Mouse (Mus musculus) right cerebral cortex, adult 18-20 months (tissue): Measurements from ENCODE around the gene Fam118b.
A peak's percentile ranks its signal among the peaks of the same experiment; 100 is the strongest.

Source experiments
- DNase-seq: peaks from one replicate; pipeline ENCODE4 v3.0.0; 2022; ENCODE audit warnings: mixed read lengths

Fam118b gene

DNA sequence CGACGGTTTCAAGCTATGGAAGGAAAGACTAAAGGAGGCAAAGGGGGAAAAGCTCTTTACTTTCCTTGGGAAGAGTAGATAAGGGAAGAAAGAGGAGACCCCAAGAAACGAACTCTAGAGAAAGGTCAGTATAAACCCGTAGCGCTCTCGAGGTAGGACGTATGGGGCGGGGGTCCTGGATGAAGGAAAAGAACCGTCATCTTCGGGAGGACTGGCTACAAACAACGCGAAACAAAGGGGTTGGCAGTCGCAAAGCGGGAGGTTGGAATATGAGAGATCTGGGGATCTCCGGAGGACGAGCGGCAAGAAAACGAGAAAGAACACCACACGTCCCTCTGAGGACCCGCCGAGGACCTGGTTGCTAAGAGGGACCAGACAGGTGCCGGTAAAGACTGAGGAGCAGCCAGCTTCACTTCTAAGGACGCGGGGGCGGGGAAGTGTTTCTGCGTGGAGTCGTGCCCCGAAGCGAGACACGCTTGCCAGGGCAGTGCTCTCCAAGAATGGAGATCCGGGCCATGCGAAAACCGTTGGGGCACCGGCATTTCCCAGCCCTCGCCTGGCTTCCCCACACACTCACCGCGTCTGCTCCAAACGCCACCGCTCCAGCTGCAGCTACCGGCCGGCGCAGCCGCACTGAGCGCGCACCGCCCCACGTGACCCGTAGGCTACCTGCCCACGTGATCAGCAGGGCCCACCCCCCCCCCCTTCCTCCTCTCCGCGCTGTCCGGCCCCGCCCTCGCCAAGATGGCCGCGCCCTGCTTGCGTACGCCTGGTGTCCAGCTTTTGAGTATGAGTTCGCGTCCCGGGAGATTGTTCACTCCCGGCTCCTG lies at the start of gene Fam118b, which contains the start of gene Rpusd4:
Gene Fam118b, minus strand, starts transcription at position 660 of the 830 bp plus-strand sequence.
Gene Rpusd4, plus strand, starts transcription at position 720 of the 830 bp plus-strand sequence.
- DNase-seq = peak; percentile 94

DNA sequence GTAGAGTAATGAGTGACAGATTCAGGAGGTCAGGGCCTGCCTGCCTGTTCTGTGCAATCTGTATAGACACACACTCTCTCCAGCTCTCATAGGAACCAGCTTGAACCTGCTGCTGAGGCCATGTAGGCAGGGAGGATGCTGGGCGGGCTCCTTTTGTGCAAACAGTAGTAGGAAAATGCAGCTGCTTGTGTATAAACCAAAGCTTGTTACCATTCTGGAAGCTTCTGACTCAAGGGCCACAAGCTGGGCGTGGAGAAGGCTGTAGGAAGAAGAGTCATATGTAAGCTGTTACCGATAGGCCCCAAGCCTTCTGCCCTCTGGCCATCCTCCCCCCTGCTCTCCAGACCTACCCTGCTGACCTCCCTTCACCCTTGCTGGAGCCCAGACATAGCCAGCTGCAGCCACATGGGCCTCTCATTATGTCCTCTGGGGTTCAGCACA lies 49.2 kb upstream of the Fam118b start:
- DNase-seq = no peak

DNA sequence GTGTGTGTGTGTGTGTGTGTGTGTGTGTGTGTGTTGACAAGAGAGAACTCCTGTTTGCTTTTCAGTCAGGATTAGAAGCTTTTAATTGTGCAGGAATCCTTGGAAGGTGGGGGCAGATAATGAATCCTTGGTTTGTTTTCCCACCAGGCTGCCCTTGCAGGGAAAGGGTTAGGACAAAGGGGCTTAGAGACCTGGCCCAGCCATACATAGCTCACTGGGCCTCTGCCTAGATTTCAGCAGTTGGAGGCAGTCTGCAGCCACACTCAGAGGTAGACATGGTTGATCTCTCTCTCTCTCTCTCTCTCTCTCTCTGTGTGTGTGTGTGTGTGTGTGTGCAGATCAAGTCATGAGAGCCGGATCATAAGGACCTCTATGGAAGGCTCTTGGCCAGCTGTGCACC lies 46.6 kb upstream of the Fam118b start:
- no peak for DNase-seq

DNA sequence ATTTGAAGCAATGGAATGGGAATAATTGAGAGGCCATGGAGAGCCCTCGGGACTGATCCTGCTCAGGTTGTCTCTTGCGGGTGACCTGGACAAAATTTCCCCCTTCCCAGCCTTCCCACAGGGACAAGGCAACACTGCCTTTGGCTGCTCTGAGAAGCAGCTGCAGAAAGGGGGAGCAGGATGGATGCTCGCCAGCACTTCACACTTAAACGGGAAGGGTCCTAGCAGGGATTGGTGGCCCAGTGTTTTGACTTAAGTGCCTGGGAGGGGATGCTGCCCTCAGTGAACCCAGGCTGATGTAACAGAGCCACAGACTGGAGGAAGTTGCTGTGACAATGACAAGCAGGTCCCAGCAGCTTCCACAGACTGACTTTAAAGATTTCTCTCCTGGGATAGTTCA lies 46.0 kb upstream of the Fam118b start:
- no peak for DNase-seq

DNA sequence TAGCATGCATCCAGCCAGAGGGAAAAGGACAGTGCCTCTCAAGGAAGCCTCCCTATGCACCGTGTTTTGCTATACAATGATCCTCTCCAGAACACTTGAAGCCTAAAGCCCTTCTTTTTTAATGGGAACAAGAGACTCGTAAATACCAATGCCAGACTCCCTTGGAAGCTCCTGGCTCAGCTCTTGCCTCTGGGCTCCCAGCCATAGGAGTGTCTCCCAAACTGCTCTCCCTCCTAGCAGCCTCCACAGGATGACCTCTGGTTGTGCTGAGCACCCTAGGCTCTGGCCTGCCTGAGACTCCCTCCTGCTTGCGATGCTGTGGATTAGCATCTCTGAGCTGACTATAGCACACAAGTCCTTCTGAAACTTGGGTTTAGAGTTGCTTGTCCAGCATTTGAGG lies 44.9 kb upstream of the Fam118b start:
- DNase-seq = no peak

DNA sequence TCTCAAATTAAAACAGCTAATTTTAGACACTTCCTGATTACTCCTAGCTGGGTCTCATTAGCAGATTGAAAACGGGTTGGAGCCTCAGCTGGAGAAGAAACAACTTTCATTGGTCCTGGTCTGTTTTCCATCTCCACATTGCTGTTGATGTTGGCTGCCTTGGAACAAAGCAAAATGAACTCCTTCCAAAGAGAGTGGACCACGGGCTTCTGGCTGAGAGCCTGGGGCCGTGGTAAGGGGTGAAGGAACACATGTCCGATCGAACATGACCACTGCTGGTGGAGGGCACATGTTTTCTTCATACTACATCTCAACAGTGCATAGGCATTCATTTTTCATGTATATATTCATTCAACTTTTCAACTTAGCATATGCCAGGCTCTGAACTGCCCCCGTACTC lies 42.8 kb upstream of the Fam118b start:
- no peak for DNase-seq

DNA sequence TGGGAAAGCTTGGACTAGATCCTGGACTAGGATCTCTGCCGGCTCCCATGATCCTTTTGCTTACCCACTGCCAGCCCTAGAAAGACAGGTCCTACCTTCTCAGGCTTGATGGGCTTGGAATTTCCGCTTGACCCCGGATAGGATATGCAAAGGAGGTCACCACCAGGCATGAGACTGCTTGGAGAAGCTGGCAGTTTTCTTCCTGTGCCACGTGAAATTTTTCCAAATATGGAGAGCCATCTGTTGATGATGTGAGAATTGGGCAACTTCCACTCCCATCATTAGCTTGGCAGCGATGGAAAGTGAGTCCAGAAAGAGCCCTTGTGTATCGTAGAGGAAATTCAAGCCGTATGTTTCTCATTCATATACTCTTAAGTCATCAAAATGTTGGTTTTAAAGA lies 39.9 kb upstream of the Fam118b start:
- no peak for DNase-seq

DNA sequence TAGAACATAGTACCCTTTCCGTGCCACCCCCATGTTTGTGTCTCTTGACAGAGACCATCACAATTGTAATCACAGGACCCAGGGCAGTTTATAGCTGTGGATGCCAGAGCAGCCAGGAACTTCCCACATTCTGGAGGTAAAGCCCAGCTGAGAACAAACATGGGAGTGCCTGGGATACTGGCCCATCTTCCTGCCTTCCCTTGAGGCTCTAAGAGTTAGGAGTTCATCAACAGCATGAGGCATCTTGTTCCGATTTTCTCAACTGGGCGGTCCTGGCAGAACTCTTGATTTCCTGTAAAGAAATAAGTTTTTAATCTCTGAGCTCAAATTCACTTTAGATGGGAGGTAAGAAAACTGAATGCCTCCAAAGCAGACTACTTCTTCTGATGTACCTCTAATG lies 34.6 kb upstream of the Fam118b start:
- no peak for DNase-seq

DNA sequence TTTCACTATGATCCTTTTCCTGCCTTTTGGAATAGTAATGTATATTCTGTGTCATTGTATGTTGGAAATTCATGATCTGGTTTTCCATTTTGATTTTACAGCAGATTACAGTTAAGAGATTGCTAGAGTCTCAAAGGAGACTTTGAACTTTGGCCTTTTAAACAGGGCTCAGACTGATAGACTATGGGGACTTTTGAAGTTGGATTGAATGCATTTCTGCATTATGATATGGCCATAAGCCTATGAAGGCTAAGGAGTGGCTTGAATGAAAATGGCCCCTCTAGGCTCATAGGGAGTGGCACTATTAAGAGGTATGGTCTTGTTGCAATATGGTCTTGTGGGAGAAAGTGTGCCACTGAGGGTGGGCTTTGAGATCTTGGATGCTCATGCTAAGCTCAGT lies 30.2 kb upstream of the Fam118b start:
- no peak for DNase-seq

DNA sequence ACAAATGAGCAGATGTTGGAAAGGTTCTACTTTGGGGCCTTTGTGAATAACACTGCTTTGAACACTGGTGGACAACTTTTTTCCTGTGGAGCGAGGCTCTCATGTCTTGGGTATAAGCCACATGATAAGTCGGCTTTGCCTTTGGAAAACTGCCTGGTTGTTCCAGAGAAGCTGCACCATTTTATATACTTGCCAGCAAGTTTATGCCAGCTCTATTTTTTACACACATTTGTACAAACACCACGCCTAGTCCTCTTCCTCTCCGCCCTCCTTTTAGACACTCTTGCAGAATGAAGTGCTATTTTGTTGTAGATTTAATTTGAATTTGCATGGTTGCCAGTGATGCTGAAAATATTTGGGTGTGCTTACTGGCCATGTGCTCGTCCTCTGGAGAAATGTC lies 25.9 kb upstream of the Fam118b start:
- no peak for DNase-seq

DNA sequence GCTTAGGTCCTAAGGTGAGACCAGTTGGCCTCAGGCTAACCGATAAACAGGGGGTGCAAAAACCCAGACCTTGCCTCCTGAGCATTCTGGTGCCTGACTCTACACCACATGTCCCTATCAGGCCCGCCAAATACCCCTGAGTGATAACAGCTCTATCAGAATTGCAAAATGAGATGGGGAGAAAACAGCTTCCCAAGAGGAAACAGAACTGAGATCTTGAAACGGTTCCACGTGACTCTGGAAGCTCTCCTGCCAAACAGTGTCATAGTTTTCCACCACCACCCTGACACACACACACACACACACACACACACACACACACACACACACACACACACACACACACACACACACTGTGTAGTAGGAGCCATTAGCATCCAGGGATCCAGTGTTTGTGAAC lies 23.3 kb upstream of the Fam118b start:
- DNase-seq = no peak

DNA sequence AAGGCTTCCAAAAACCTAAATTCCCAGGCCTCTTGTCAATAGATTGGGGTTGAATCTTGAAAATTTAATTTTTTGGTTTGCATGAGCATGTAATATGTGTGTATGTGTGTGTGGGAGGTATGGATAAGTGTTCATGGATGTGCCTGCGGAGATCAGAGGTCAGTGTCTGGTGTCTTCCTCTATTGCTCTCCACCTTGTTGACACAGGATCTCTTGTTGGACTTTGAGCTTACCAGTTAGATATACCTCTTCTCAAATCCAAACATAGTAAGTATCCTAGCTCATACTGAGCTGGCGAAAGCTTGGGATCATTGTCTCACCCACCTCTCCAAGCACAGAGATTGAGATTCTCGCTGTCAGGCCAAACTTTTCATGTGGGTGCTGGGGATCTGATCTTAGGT lies 22.8 kb upstream of the Fam118b start:
- no peak for DNase-seq

DNA sequence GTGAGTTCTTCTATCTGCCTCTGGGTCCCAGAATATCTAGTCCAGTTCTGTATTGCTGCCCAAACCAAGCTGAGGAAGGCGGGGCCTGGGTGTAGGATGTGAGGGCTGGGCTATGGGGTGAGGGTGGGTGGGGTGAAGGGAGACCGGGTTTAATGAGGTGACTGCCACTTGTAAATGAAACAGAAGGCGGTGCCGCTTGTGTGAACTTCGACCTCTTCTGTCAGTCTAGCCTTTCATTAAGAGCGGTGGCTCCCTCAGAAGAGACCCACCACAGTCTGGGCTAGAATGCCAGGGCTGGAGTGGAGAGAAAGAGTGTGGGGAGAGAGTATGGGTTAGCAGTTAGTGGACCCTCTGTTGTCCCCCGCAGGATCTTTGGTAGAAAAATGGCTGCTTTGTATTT lies 22.4 kb upstream of the Fam118b start:
- no peak for DNase-seq

DNA sequence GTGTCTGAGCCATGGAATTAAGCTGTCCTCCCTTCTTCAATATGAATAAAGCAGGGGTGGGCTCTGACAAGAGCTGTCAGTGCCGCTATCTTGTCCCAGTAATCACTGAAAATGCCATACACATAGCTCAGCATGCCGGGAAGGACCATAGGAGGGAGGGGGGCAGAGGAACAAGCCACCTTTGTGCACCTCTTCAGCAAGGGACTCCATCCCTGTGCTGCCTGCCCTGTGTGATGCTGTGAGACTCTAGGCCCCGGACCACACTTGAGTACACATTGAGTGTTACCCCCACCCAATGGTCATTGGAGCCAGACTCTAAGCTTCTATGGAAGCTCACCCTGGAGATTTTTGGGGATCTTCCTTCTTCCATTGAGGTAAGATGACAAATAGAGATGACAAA lies 18.7 kb upstream of the Fam118b start:
- no peak for DNase-seq

DNA sequence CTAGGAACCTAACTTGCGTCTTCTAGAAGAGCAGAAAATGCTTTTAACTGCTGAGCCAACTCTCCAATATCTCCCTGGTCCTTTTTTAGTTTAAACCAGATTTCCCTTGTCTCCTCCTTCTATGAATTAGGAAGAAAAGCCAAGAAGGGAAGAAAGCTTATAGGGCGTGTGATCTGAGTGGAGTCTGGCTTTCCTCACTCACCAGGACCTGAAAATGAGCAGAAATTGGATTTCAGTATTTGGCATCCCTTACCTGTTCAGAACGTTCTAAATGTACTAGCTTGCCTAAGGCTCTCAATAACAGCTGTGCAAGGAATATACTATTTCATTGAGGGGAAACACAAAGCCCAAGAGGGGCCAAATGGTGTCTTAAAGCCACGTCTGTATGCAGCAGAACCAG lies 16.7 kb upstream of the Fam118b start:
- no peak for DNase-seq

DNA sequence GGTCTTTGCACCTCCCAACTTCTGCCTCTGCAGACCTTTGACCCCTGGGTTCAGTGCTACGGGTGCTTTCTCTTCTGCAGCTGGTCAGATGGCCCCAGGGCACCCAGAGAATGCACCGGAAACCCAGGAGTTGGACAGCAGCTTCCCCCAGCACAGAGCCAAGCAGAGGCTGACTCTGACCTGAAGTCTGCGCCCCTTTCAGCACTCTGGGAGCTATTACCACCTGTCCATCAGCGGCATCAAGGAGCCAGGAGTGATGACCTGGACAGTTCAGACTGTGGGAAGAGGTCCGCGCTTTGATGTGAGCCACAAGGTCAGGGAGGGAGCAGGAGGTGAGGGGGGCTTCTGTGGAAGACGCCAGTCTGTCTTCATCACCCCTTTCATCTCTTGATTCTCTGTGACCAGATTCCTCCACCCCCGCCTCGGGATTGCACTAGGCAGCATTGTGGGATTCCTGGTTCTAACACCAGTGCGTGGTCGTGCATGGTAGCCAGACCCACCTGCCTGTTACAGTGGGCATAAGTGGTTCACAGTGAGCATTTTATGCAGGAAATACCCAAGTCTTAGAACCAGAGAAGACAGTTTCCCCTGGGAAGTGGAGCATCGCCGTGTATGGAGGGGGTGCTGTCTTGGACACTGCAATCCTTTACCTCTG lies 15.9 kb upstream of the Fam118b start:
- no peak for DNase-seq

DNA sequence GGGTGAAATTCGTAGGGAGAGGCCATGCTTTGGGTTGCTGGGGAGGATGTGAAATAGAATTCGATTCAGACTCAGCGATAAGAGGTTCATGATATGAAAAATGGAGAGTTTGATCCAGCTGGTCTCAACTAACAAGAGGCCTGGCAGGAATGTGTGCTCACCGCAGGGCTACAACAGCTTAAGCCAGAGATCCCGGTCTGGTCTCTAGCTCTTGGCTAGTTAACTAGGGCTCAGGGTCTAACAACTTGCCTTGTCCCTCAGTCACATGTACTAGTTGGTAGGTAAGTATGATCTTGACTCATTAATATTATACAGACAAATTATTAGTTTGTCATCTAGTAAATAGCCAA lies 15.2 kb upstream of the Fam118b start:
- DNase-seq = no peak

DNA sequence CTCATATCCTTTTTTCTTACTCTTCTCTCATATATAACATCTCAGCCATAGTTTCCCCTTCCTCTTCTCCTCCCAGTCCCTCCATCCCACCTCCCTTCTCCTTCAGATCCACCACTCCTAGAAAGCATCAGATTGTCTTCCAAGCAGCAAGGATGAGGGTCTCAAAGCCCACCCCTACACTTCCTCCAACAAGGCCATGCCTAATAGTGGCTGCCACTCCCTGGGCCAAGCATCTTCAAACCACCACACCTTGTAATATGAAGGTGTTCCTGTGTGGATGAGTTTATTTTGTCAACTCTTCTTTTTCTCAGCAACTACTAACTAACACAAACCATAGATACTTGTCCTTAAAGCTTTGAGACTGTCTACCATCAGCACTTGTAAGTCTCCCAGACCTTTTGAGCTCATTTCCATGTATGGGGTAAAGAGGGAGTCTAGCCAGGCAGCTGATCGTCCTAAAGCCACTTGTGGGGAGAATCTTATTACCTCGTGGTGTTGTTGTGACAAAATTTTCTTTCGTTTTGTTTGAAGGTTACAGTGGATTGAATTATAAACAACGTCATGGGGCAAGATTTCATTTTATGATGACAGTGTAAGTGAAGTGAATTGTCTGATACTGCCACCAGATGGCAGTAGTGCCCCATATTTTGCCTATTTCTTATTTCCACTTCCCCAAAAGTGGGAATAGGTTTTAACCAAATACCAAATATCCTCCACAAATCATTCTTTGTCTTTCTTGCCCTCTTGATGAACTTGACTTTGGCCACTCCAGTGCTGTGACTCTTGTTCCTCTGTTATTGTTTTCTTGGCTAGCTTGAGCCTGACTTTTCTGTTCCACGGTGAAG lies 14.6 kb upstream of the Fam118b start:
- DNase-seq = peak; percentile 55

DNA sequence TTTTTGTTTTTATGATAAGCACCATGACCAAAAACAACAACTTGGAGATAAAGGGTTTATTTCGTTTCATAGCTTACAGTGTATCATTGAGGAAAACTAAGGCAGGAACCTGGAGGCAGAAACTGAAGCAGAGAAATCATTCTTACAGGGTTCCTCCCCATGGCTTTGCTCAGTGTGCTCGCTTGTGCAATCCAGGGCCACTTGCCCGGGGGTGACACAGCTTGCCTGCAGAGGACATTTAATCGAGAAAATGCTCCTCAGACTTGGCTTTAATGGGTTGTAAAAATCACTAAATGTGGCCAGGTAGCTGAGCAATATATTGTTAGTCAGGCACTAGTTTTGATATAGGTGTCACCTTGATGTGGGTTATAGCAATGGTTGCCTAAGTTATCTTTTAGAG lies 10.8 kb upstream of the Fam118b start:
- DNase-seq = no peak

DNA sequence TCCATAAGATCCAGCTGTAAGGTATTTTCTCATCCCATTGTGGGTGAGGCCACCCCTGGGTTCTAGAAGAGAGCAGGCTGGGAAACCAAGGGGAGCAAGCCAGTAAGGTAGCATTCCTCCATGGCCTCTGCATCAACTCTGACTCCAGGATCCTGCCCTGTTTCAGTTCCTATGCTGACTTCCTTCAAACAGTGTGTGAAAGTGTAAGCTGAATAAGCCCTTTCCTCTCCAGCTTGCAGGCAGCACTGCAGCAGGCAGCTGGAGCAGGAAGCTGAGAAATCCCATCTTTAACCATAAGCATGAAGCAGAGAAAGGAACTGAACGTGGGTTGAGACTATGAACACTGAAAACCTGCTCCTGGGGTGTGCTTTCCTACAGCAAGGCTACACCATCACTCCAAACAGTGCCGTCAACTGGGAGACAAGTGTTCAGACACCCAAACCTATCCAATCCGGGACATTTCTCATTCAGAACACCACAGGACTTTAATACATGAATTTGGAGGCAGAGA lies 10.3 kb upstream of the Fam118b start:
- DNase-seq = no peak

DNA sequence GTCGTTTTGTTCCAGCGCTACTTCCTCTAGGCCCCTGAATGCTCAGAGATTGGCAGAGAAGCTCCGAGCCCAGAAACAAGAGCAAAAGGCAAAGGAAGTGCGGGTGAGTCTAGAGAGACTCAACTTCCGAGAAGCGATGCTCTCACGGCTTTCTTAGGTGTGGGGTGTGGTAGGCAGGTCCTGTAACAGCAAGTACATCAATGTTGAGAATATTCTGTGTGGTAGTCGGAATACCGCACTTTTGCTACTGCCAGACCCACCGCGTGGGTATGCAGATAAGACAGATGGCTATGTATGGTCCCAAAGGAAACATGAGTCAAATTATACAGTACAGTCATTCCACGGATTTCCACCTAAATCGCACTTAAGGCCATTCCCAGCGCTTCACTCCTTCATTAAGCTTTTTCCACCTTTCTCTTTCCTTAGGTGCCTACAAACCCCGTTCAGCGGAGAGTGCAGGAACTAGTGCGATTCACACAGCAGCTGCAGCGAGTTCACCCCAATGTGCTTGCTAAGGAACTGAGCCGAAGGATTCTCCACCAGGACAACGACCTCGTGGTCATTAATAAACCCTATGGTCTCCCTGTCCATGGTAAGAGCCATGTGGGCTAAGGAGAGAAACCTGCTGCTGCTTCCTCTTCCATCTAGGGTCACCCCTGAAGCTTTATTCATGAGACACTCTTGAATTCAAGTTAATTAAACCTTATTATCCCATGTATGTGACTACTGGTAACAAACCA lies 541 bp upstream of the Fam118b start:
- DNase-seq = no peak

DNA sequence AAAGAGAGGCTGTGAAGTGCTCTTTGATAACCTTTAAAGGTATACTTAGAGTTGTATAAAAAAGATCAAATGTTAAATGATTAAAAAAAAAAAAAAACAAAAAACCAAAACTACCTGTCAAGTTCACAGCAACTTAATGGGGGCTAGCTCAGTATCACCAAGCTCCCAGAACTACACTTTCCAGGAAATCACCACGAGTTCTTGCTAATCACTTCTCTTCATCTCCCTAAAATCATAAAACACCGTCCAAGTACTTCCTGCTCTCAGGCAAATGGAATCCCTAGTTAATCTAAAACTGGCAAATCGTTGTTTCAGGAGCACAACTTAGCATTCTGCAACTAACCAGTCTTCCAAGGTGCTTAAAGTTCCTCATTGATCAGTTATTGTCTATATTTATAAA lies 3.1 kb downstream of the Fam118b start:
- DNase-seq = no peak

DNA sequence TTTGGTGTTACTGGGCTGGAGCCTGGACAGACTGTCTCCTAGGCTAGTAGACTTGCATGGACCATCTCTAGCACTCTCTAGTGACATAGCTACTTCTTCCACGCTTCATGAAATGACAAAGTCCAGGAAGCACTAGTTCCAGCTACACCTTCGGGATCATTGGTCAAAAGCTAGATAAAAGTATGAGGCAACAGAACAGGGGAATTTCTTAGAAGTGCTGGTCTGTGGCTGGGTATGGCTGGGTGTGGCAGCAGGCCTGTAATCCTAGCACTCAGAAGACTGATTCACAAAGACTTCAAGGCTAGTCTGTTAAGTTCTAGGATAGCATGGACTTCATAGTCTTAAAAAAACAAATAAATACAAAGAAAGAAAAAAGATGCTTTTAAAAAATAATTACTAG lies 4.2 kb downstream of the Fam118b start:
- DNase-seq = no peak
